Mouse (Mus musculus) Patski (cell line): ENCODE data around the gene Acacb. TPM values are rescaled to one million over a fixed set of nuclear protein-coding genes. Genes with fewer than 3 reads are reported as not detected.

Source experiments
- ATAC-seq: fragments of 100-300 bp; one replicate; pipeline ENCODE4 v1.8.0; 2021
- CTCF ChIA-PET: fragments of 350-600 bp; sonication (Branson Sonifier 250); formaldehyde crosslinking; loops from one replicate; lab custom pipeline; 2022; ENCODE audit warnings: inconsistent platforms; lab: Charles Lee
- POLR2A ChIA-PET: fragments of 350-600 bp; sonication (Branson Sonifier 250); formaldehyde crosslinking; loops from one replicate; lab custom pipeline; 2022; ENCODE audit warnings: antibody characterized with exemption, inconsistent platforms; lab: Charles Lee
- DNase-seq: peaks from one replicate; pipeline ENCODE4 v3.0.0-alpha.2; 2011; ENCODE audit warnings: low read depth, low spot score
- H3K27me3 ChIP-seq: fragments of 371-371 bp; one replicate; pipeline ENCODE4 v1.5.1; 2021
- CTCF ChIP-seq: fragments of 100-300 bp; IDR thresholded peaks from one replicate; pipeline ENCODE4 v1.5.1; 2021
- in situ Hi-C: fragments of 300-500 bp; cut with MboI; formaldehyde crosslinking; loops from 3 replicates; pipeline ENCODE4 v1.11.1; 2018; ENCODE audit warnings: low pct_unique_long_range_greater_than_20kb, mixed read lengths
- polyA plus RNA-seq: library from polyadenylated mRNA; unstranded; gene quantifications from one replicate; pipeline ENCODE4 v1.2.3, GENCODE M21; 2021

The Acacb gene
- polyA plus RNA-seq: 13.4 TPM

DNA sequence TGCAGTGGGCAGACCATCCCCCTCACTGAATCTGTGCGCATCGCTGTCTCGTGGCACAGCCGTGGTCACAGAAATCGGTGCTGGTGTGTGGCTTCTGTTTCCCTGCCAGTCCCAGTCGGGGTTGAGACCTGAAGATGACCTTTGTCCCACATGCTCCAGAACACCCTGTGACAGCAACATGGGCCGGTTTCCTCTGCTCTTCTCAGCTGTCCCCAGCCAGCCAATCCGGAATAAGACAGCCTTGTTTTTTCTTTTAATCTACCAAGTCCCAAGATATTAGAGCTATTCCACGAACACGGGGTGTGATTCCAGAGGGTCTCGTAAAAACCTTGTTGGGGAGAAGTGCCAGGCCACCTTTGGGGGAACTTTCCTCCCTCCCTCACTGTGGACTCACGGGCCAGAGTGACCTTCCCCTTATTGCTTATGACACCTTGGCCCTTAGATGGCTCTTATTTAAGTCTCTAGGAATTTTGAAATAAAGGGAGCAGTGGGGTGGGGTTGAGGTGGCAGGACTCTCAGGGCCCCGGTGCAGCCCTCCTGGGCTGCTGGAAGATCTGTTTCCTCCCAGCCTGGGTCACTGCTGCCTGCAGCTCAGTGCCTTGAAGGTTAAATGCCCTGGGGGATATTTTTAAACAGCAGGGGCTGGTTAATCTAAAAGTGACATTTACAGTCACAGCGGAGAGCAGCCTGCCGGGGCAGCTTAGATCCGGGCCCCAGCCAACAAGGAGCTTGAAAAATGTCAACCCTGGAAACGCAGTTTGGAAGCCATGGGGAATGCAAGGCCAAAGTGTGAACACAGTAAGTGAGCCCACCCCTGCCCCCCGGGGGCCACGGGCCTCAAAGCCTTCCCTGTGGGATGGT lies at the start of gene Acacb:
Acacb (plus strand) TSS at position 508 of the 861 bp plus-strand sequence.
- ChIA-PET POLR2A (no interaction called here), CTCF (interaction anchor here (0.8 to 1.5 kb wide), 4 partner anchors 9 to 16 kb away, joined by 3 read pairs; no protein-coding TSS in a partner anchor)
- H3K27me3 ChIP-seq: no peaks in the 10 kb centered on the region
- DNase-seq: no peak
- no peak for TF ChIP-seq CTCF
- ATAC-seq: no peak
- in situ Hi-C loops: no loop called here

DNA sequence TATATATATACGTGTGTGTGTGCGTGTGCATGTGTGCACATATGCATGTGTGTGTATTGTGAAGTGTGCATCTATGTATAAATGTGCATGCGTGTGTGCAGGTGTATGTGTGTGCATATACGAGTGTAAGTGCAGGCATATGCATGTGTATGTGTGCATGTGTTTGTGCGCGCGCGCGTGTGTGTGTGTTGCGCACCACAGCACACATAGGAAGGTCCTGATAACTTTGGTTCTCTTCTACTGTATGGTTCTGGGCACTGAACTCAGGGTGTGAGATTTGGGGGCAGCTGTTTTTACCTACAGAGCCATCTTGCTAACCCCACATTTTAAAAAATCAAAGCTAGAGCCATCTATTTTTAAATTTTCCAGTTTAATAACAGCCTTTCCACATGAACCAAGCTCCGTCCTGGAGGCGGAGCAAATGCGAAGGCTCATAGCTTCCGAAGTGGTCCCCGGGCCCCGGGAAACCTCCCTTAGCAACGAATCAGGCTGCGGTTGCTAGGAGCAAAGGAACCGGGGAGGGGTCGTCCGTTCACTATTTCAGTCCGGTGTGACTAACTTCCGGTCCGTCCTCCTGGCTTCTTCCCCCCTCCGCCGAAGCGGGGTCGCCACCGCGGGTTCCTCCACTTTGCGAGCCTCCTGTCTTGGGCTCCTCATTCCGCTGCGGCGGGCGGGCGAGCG lies 46.5 kb upstream of the Acacb start:
- ATAC-seq (peak; percentile 73), DNase-seq (peak; percentile 77)
- POLR2A ChIA-PET: interaction anchor here (1.1 kb wide), 1 partner anchor 8 kb away, joined by 3 read pairs; the partner anchor contains the start of gene Svop
- TF ChIP-seq CTCF: no peak
- in situ Hi-C loops: no loop called here
- H3K27me3 ChIP-seq: no peaks in the 10 kb centered on the region
- CTCF ChIA-PET: interaction anchor here (0.8 to 1.6 kb wide), 2 partner anchors 27 to 31 kb away, joined by 3 read pairs; partner anchors contain the start of gene Ung

DNA sequence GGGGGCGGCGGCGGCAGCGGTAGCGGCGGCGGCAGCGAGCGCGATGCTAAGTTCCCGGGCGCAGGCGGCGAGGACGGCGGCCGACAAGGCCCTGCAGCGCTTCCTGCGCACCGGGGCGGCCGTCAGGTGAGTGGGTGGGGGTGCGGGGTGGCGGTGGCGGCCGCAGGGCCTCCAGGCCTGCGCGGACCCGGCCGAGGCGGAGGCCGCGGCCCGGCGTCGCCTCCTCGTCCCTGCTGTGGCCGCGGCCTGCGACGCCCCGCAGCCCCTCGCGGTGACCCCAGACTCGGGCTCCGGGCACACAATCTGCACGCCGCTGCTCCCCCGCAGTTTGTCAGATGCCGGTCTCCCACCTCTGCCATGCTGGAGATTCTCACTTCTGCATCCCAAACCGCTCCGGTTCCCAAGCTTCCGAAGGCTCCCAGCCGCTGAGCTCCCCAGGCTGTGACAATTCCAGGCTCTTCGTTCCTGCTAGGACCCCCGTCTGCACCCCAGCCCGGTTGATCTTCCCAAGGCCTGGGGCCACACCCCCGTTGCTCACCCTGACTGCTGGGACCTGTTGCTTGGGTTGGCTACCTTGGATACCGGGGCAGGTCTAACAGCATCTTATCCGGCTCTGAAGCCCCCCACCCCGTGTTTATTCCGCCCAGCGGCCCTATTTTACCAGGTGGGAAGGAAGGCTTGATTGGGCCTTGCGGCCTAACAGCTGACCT lies 45.8 kb upstream of the Acacb start:
- in situ Hi-C loops: no loop called here
- ATAC-seq (peak; percentile 44), DNase-seq (no peak)
- no peaks in the 10 kb centered on the region for H3K27me3 ChIP-seq
- ChIA-PET CTCF (interaction anchor here (0.8 to 1.6 kb wide), 3 partner anchors 27 to 54 kb away, joined by 3 read pairs; partner anchors contain the start of gene Ung), POLR2A (interaction anchor here (0.8 to 1.1 kb wide), 2 partner anchors 9 to 24 kb away, joined by 3 read pairs; partner anchors contain the start of gene Svop)
- no peak for TF ChIP-seq CTCF

DNA sequence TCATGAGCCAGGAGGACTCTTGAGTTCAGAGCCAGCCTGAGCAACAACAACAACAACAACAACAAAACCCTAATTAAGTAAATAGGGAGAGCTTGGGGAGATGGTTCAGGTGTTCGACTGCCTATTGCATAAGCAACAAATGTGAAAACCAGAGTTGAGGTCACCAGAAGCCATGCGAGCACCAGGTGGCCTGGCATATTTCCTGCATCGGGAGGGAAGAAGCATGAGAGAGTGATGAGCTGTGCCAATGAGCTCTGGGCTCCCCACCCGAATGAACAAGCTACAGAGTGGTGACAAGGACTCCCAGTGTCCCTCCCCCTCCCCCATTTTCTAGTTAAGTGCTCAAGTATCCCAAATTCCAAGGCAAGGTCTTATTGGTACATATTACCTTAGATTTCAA lies 44.5 kb upstream of the Acacb start:
- ATAC-seq (no peak), DNase-seq (no peak)
- in situ Hi-C loops: no loop called here
- CTCF ChIA-PET: interaction anchor here (1.6 kb wide), 2 partner anchors 25 to 55 kb away, joined by 3 read pairs; no protein-coding TSS in a partner anchor
- H3K27me3 ChIP-seq: no peaks in the 10 kb centered on the region
- POLR2A ChIA-PET: no interaction called here
- TF ChIP-seq CTCF: no peak

DNA sequence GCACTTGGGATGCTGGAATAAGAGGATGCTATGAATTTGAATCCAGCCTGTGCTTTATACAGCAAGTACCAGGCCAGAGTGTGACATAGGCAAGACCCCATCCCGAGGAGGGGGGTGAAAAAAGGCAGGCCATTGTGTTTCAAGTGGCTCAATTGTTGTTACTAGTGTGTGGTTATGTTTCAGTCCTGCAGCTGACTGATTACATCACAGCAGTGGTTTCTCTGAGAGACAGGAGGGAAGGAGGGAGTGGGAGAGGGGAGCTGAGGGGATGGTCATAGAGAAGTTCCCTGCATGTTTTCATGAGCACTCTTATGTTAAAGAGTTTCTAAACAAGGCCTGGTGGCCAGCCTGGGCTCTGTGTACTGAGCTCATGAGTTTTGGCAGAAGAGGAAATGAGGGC lies 43.5 kb upstream of the Acacb start:
- H3K27me3 ChIP-seq: no peaks in the 10 kb centered on the region
- no peak for DNase-seq
- in situ Hi-C loops: no loop called here
- TF ChIP-seq CTCF: no peak
- CTCF ChIA-PET: no interaction called here
- ATAC-seq: no peak
- POLR2A ChIA-PET: interaction anchor here (1.0 kb wide), 1 partner anchor 11 kb away, joined by 3 read pairs; no protein-coding TSS in a partner anchor

DNA sequence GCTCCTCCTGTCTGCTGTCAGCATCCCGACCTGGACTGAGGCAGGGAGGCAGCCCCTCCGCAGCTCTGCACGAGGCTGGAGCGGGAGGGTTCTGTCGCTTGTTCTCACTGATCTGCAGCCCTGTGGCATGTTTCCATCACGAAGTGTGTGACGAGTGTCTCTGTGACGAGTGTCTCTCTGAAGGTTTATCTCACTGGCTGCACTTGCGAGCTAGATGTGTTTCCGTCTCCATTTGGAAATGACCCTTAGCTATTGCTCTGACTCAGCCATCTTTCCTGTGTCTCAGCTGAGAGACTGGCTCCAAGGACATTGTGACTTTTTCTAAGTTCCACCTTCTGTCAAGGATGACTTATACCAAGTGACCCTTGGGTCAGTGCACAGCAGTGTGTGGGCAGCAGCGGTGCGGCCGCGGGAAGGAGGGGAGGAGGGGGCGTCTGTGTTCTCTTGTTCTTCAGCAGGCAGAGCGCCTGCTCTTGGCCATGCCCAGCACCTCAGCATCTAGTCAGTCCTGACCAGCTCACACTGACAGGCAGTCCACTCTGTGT lies 39.9 kb upstream of the Acacb start:
- TF ChIP-seq CTCF: no peak
- no peaks in the 10 kb centered on the region for H3K27me3 ChIP-seq
- in situ Hi-C loops: no loop called here
- ChIA-PET CTCF (interaction anchor here (1.1 kb wide), 1 partner anchor 93 kb away, joined by 3 read pairs; no protein-coding TSS in a partner anchor), POLR2A (interaction anchor here (0.6 to 0.7 kb wide), 2 partner anchors 130 to 163 kb away, joined by 3 read pairs; no protein-coding TSS in a partner anchor)
- no peak for DNase-seq
- no peak for ATAC-seq

DNA sequence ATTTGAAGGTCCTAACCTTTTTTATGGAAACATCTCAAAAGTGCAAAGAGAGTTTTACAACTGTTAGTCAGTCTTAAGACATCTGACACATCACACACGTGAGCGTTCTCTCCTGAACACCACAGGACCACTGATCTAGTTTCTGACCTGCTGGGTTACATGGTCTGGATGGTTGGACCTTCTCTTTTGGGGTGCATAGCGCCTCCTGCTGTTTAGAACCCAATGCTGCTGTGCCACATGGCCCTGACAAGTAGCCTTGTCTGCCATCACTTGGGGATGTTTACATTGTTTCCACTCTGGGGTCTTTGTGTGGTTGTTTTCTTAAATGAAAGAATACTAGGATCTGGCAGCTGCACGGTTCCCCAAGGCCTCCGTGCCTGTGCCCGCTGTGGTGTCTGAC lies 33.0 kb upstream of the Acacb start:
- TF ChIP-seq CTCF: no peak
- ChIA-PET POLR2A (interaction anchor here (1.0 kb wide), 1 partner anchor 10 kb away, joined by 3 read pairs; no protein-coding TSS in a partner anchor), CTCF (no interaction called here)
- DNase-seq (no peak), ATAC-seq (no peak)
- in situ Hi-C loops: no loop called here
- H3K27me3 ChIP-seq: no peaks in the 10 kb centered on the region

DNA sequence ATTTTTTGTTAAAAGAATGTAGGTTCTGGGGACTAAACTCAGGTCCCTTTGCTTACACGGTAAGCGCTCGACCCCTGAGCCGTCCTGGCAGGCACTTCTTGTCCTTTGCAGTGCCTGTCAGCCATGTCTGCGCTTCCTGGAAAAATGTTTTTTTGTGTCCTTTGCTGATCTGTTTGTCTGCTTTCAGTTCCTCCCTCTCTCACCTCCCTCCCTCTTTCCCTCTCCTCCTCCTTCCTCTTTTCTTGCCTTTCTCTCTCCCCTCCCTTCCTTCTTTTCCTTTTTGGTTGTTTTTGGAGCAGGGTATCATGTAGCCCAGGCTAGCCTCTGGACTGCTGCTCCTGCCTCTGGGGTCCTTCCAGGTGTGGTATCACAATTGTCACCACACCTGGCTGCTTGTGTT lies 31.3 kb upstream of the Acacb start:
- ATAC-seq (no peak), DNase-seq (no peak)
- TF ChIP-seq CTCF: no peak
- ChIA-PET POLR2A (no interaction called here), CTCF (no interaction called here)
- no peaks in the 10 kb centered on the region for H3K27me3 ChIP-seq
- in situ Hi-C loops: no loop called here

DNA sequence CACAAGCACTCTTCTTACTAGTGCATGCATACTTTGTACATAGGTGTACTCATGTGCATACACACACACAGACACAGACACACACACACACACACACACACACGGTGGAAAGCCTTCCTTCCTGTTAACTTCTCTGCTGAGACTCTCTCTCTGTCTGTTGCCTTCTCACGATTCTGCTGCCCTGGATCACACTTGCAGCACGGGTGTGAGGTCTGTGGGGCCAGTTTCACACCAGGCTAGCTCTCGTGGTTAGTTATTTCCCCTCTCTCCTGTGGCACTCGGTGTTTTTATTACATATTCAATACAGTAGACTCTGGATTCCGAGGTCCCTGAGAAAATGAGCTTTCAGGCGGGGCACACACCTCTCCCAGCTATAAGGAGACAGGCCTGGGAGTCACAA lies 29.7 kb upstream of the Acacb start:
- TF ChIP-seq CTCF: no peak
- POLR2A ChIA-PET: no interaction called here
- H3K27me3 ChIP-seq: no peaks in the 10 kb centered on the region
- CTCF ChIA-PET: no interaction called here
- in situ Hi-C loops: no loop called here
- DNase-seq: no peak
- no peak for ATAC-seq

DNA sequence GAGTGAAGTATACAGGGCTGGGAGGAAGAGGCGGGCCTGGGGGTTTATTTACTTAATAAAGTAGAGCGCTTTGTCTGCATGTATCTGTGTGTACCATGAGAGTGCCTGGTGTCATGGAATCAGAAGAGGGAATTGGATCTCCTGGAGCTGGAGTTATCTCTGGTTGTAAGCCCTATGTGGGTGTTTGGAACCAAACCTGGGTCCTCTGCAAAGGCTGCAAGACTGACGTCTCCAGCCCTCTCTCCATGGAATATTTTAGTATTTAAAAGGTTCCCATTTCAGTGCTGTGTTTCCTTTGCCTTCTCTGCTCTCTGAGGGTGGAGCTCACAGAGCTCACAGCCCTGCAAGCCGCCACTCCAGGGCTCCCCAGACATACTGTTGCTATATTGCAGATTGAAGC lies 26.5 kb upstream of the Acacb start:
- ATAC-seq (no peak), DNase-seq (no peak)
- H3K27me3 ChIP-seq: no peaks in the 10 kb centered on the region
- ChIA-PET POLR2A (no interaction called here), CTCF (no interaction called here)
- TF ChIP-seq CTCF: no peak
- in situ Hi-C loops: no loop called here
